Mouse (Mus musculus): Measurements from ENCODE around the gene Oscar. TPM values are rescaled to one million over a fixed set of nuclear protein-coding genes. Genes with fewer than 3 reads are reported as not detected.

Oscar gene
- polyA plus RNA-seq, 1 experiment = not detected

GRCm38 (mm10) chr7:3586255-3586654 lies 29.7 kb downstream of the Oscar start:
- TF ChIP-seq MYOG (IDR thresholded peaks at IDR 0.05; ENCODE audit: control insufficient read depth in 1 of 3, insufficient read depth in 1 of 3, insufficient read length in 2 of 3, low read depth in 2 of 3) (no peak), REST (IDR thresholded peaks at IDR 0.05; ENCODE audit: insufficient read depth, insufficient read length) (no peak), USF1 (IDR thresholded peaks at IDR 0.05; ENCODE audit: low read depth) (no peak), MAX (IDR thresholded peaks at IDR 0.05; ENCODE audit: low read depth) (no peak), TCF3 (IDR thresholded peaks at IDR 0.05; ENCODE audit: insufficient read length, low read depth) (no peak), E2F4 (IDR thresholded peaks at IDR 0.05; ENCODE audit: insufficient read depth) (no peak), TCF12 (IDR thresholded peaks at IDR 0.05; ENCODE audit: insufficient read depth, poor library complexity, severe bottlenecking) (no peak), CEBPB (IDR thresholded peaks at IDR 0.05; ENCODE audit: insufficient read depth, poor library complexity, severe bottlenecking) (no peak), MYOD1 (IDR thresholded peaks at IDR 0.05; ENCODE audit: control insufficient read depth in 1 of 3, insufficient read length in 2 of 3, low read depth in 2 of 3) (no peak)
- Histone ChIP-seq H3K36me3 (ENCODE audit: control insufficient read depth, insufficient read depth) (no peaks in the 10 kb centered on the region), H3K79me2 (ENCODE audit: control insufficient read depth, insufficient read depth) (no peaks in the 10 kb centered on the region), H3K27me3 (ENCODE audit: control insufficient read depth, insufficient read depth, insufficient read length) (no peaks in the 10 kb centered on the region), H3K4me3 (no peak overlapping the region), H3ac (ENCODE audit: control insufficient read depth, insufficient read length) (no peak overlapping the region), H3K4me2 (ENCODE audit: low read depth) (no peak overlapping the region)

GRCm38 (mm10) chr7:3585763-3586162 lies 30.2 kb downstream of the Oscar start:
- Histone ChIP-seq H3K27me3 (ENCODE audit: control insufficient read depth, insufficient read depth, insufficient read length) (no peaks in the 10 kb centered on the region), H3K36me3 (ENCODE audit: control insufficient read depth, insufficient read depth) (no peaks in the 10 kb centered on the region), H3K4me2 (ENCODE audit: low read depth) (no peak overlapping the region), H3ac (ENCODE audit: control insufficient read depth, insufficient read length) (no peak overlapping the region), H3K79me2 (ENCODE audit: control insufficient read depth, insufficient read depth) (no peaks in the 10 kb centered on the region), H3K4me3 (no peak overlapping the region)
- TF ChIP-seq E2F4 (IDR thresholded peaks at IDR 0.05; ENCODE audit: insufficient read depth) = no peak
- TF ChIP-seq POLR2A (IDR thresholded peaks at IDR 0.05; ENCODE audit: insufficient read length, low read depth) = no peak
- no peak for TF ChIP-seq MYOD1 (IDR thresholded peaks at IDR 0.05; ENCODE audit: control insufficient read depth in 1 of 3, insufficient read length in 2 of 3, low read depth in 2 of 3)
- TF ChIP-seq SRF (IDR thresholded peaks at IDR 0.05; ENCODE audit: control insufficient read depth, insufficient read length, low read depth) = no peak
- no peak for TF ChIP-seq POLR2AphosphoS2 (IDR thresholded peaks at IDR 0.05; ENCODE audit: insufficient read length, low read depth)
- no peak for TF ChIP-seq CEBPB (IDR thresholded peaks at IDR 0.05; ENCODE audit: insufficient read depth, poor library complexity, severe bottlenecking)

- no peaks in the 10 kb centered on the region for H3K36me3 ChIP-seq (ENCODE audit: control insufficient read depth, insufficient read depth)
- TF ChIP-seq TCF12 (IDR thresholded peaks at IDR 0.05; ENCODE audit: insufficient read depth, poor library complexity, severe bottlenecking) = no peak
- TF ChIP-seq SRF (IDR thresholded peaks at IDR 0.05; ENCODE audit: control insufficient read depth, insufficient read length, low read depth) = no peak
- H3K79me2 ChIP-seq (ENCODE audit: control insufficient read depth, insufficient read depth) = no peaks in the 10 kb centered on the region
- H3K27me3 ChIP-seq (ENCODE audit: control insufficient read depth, insufficient read depth, insufficient read length) = no peaks in the 10 kb centered on the region
- no peak overlapping the region for H3ac ChIP-seq (ENCODE audit: control insufficient read depth, insufficient read length)
- no peak overlapping the region for H3K4me3 ChIP-seq
- no peak overlapping the region for H3K4me2 ChIP-seq (ENCODE audit: low read depth)
These were observed 35.9 kb downstream of the Oscar start for GRCm38 (mm10) chr7:3580029-3580428.

DNA sequence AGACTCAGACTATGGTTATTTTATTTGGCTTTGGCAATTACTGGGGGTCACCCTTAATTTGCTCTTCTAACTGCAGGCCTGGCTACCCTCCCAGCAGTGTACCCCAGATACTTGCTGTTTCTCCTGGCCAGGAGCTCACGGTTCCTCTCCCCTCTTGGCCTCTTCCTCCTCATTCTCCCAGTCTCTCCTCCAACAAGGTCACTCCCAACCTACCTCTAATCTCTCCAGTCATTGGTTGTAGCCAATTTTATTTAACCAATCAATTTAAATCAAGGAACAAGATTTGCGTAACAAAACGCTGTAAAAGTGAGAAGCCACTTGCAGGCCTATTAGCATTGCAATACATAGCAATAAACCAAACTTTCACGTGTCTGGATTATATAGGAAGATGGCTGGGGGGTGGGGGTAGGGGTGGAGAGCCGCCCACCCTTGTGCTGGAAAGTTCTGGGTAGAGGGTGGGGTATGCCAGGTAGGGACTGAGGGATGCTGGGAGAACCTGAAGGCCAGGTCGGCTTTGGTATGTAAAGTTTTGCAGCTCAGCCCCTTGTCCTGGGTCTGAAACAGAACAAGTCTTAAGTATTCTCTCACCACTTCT lies 36.9 kb downstream of the Oscar start:
- Histone ChIP-seq H3K79me2 (ENCODE audit: control insufficient read depth, insufficient read depth) (no peaks in the 10 kb centered on the region), H3K27me3 (ENCODE audit: control insufficient read depth, insufficient read depth, insufficient read length) (no peaks in the 10 kb centered on the region), H3K4me2 (ENCODE audit: low read depth) (no peak overlapping the region), H3ac (ENCODE audit: control insufficient read depth, insufficient read length) (no peak overlapping the region), H3K4me3 (no peak overlapping the region), H3K36me3 (ENCODE audit: control insufficient read depth, insufficient read depth) (no peaks in the 10 kb centered on the region)
- TF ChIP-seq CEBPB (IDR thresholded peaks at IDR 0.05; ENCODE audit: insufficient read depth, poor library complexity, severe bottlenecking) (no peak), E2F4 (IDR thresholded peaks at IDR 0.05; ENCODE audit: insufficient read depth) (no peak), REST (IDR thresholded peaks at IDR 0.05; ENCODE audit: insufficient read depth, insufficient read length) (no peak), USF1 (IDR thresholded peaks at IDR 0.05; ENCODE audit: low read depth) (no peak), POLR2A (IDR thresholded peaks at IDR 0.05; ENCODE audit: insufficient read length, low read depth) (no peak), MYOD1 (IDR thresholded peaks at IDR 0.05; ENCODE audit: control insufficient read depth in 1 of 3, insufficient read length in 2 of 3, low read depth in 2 of 3) (no peak), SRF (IDR thresholded peaks at IDR 0.05; ENCODE audit: control insufficient read depth, insufficient read length, low read depth) (no peak), TCF12 (IDR thresholded peaks at IDR 0.05; ENCODE audit: insufficient read depth, poor library complexity, severe bottlenecking) (no peak), MYOG (IDR thresholded peaks at IDR 0.05; ENCODE audit: control insufficient read depth in 1 of 3, insufficient read depth in 1 of 3, insufficient read length in 2 of 3, low read depth in 2 of 3) (no peak), POLR2AphosphoS2 (IDR thresholded peaks at IDR 0.05; ENCODE audit: insufficient read length, low read depth) (no peak), TCF3 (IDR thresholded peaks at IDR 0.05; ENCODE audit: insufficient read length, low read depth) (no peak), MAX (IDR thresholded peaks at IDR 0.05; ENCODE audit: low read depth) (no peak)

- Histone ChIP-seq H3K79me2 (ENCODE audit: control insufficient read depth, insufficient read depth) (no peaks in the 10 kb centered on the region), H3ac (ENCODE audit: control insufficient read depth, insufficient read length) (no peak overlapping the region), H3K36me3 (ENCODE audit: control insufficient read depth, insufficient read depth) (no peaks in the 10 kb centered on the region), H3K27me3 (ENCODE audit: control insufficient read depth, insufficient read depth, insufficient read length) (no peaks in the 10 kb centered on the region), H3K4me3 (no peak overlapping the region), H3K4me2 (ENCODE audit: low read depth) (no peak overlapping the region)
- TF ChIP-seq MYOD1 (IDR thresholded peaks at IDR 0.05; ENCODE audit: control insufficient read depth in 1 of 3, insufficient read length in 2 of 3, low read depth in 2 of 3) (no peak), USF1 (IDR thresholded peaks at IDR 0.05; ENCODE audit: low read depth) (no peak), MAX (IDR thresholded peaks at IDR 0.05; ENCODE audit: low read depth) (no peak), REST (IDR thresholded peaks at IDR 0.05; ENCODE audit: insufficient read depth, insufficient read length) (no peak), CEBPB (IDR thresholded peaks at IDR 0.05; ENCODE audit: insufficient read depth, poor library complexity, severe bottlenecking) (no peak), E2F4 (IDR thresholded peaks at IDR 0.05; ENCODE audit: insufficient read depth) (no peak), TCF12 (IDR thresholded peaks at IDR 0.05; ENCODE audit: insufficient read depth, poor library complexity, severe bottlenecking) (no peak), MYOG (IDR thresholded peaks at IDR 0.05; ENCODE audit: control insufficient read depth in 1 of 3, insufficient read depth in 1 of 3, insufficient read length in 2 of 3, low read depth in 2 of 3) (no peak), TCF3 (IDR thresholded peaks at IDR 0.05; ENCODE audit: insufficient read length, low read depth) (no peak), SRF (IDR thresholded peaks at IDR 0.05; ENCODE audit: control insufficient read depth, insufficient read length, low read depth) (no peak)
These were observed 37.8 kb downstream of the Oscar start for GRCm38 (mm10) chr7:3578196-3578595.
